Mouse (Mus musculus) cerebellum, adult 9-11 months (tissue): ENCODE results near the gene Cpsf7.
A peak's percentile ranks its signal among the peaks of the same experiment; 100 is the strongest.
"Not testable (repeated sequence)": the region's sequence is repeated elsewhere in the genome, so short reads cannot be mapped to it uniquely, and the experiment has no call there.

Source experiments
- DNase-seq: peaks from one replicate; pipeline ENCODE4 v3.0.0; 2022

Gene Cpsf7

GRCm38 (mm10) chr19:10525106-10525901 is at the start of gene Cpsf7:
Gene Cpsf7, plus strand, starts transcription at chr19:10525266.
- DNase-seq, result peak; percentile 90

DNA sequence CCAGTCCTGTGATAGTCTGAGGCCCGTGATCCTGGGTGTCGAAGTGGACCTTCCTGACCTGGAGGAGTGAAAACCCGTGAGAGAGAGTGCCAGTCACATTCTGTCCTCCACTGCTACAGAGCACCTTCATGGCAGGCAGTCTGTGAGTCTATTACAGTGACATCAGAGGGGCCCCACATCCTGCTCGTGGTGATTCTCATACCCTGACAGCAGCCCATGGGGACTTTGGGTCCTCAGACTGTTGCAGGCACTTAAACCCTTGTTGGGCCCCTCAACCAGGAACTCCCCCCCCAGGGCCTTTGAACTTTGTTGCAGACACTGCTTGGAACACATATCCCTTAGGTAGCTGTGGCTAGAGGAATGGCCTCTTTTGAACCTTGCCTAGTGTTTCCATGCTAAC is 45.5 kb upstream of the Cpsf7 start:
- DNase-seq, result no peak

DNA sequence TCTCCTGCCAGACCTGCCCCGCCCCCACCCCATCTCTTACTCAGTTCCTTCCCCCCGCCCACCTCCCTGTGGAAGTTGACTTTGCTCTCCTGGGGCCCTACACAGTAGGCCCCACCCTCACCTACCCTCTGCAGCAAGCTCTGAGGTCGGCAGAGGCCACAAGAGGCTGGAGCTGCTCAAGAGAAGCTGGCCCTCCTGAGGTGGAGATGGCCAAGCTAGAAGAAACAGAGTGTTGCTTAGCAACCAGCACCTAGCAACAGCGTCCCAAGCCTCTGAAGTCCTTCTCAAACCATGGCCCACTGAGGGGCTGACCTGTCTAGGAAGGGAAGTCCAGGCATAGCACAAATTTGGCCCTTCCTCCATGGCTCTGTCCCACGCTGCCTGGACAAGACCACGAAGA is 42.4 kb upstream of the Cpsf7 start, which contains the start of gene Ppp1r32:
TSS of gene Ppp1r32 (minus strand) at position 226 of the 400 bp plus-strand sequence.
- DNase-seq, result no peak

DNA sequence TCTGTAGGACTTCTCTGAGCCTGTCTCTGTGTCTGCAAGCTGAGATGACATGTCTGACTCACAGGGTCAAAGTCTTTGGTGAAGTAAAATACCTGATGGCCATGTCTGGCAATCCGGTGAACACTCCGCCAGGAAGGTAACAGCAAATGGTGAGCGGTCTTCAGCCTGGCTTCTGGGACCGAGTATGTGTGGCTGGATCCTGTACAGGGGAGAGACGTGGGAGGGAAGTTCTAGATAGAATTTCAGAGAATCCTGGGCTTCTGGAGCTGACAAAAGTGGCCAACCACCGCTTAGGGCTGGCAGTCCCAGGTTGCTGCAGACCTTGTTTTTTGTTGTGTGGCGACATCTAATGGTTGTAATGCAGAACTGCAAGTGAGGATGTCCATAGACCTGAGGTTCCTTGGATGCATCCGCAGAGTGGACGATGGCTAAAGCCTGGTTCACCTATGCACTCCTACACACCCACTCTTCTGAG is 38.8 kb upstream of the Cpsf7 start:
- peak; percentile 62 for DNase-seq

DNA sequence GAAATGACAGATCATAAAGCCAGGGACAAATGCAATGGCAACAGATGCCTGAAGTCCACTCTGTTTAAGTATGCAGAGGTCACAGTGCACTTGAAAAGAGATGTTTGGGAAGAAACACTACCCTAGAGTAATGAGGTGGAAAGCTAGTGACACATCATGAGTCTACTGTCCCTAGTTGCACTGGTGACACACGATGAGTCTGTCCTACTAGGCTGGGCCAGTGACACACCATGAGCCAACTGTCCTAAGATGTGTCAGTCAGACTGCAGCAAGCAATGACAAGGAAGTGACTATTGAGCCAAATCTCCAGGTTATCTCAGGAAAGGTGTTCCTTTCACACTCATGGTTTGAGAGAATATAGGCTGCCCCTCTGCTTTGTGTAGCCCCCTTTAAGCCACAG is 29.4 kb upstream of the Cpsf7 start:
- no peak for DNase-seq

- DNase-seq, result no peak
Observed at GRCm38 (mm10) chr19:10496976-10497375, 28.1 kb upstream of the Cpsf7 start.

DNA sequence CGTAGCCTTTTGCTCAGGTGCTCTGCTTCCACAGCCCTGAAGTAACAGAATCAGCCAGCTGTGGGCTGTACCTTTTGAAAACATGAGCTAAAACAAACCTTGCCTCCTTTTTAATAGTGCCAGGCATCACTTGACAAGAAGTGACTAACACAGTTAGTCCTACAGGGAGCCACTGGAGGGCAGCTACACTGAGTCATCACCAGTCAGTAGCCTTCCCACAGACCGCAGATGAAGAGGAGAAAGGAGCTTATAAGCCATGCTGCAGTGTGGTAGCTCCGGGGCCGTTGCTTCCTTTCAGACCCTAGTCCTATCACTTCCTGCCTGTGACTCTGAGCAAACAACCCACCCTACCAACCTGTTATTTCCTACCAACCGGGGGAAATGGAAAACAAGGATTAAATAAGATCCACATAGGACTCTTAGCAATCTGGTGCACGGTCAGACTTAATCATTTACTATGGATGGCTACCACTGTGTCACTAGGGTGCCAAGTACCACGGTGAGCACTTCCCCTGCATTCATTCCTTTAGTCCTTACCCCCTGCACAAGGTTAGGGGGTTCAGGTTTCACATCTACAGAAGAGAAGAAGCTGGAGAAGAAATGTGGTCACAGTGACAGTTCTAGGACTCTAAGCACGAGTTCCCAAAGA is 27.4 kb upstream of the Cpsf7 start:
- DNase-seq, result no peak

DNA sequence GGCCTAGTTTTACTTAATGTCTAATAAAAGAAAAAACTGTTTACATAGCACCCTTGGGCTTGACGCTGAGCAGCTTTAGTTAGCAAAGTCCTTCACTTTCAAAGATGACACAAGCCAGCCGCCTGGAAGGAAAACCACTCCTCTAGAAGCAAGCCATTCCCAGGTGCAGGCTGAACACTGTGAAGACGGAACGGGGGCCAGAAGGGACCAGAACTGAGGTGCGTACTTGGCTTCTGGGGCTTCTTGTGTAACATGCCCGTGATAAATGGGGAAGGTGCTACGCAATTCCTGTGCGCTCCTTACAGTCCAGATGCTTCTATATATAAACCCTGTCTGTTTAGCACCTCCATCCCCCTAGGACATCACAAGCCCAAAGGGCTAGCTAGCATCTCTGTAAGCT is 24.5 kb upstream of the Cpsf7 start:
- DNase-seq, result no peak

DNA sequence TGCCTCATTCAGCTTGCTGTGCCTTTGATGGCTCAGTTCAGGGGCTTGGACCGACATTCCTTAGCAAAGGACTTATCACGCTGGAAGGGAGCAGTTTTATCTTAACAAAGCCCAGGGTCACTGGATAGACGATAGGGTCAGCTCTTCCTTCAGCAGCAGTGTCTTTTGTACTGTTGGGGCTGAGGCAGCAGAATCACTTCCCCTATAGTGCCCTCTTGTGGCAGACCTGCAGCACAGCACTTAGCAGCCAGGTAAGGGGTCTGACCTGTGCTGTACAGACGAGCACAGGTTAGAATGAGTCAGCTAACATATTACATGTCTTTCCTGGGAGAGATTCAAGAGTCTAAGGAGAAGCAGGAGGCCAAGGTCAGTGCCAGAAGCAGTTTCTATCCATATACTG is 22.5 kb upstream of the Cpsf7 start:
- no peak for DNase-seq

DNA sequence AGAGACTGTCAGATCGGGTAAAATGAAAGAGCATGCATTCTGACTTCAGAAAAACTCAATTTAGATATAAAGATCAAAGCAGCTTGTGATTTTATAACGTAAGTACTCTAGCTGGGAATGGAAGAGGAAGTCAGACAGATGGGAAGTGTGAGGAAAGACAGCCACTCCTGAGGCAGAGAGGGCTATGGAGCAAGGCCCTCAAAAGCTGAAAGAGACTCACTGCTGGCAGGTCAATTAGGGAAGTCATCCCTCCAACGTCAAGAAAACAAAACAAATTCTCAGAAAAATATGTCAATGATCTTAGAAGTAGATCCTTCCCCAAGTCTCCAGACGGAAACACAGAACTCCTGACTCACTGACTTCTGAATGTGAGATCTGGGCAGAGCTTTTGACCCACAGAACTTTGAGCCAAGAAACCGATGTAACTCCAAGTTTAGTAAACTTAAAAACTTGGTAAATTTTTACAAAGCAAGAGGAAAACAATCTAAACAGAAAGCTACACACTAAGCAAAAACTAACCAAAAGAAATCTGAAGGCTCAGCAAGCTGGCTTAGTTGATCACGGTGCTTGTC is 14.2 kb upstream of the Cpsf7 start:
- no peak for DNase-seq

- DNase-seq, result no peak
Observed at GRCm38 (mm10) chr19:10520355-10520754, 4.7 kb upstream of the Cpsf7 start.

DNA sequence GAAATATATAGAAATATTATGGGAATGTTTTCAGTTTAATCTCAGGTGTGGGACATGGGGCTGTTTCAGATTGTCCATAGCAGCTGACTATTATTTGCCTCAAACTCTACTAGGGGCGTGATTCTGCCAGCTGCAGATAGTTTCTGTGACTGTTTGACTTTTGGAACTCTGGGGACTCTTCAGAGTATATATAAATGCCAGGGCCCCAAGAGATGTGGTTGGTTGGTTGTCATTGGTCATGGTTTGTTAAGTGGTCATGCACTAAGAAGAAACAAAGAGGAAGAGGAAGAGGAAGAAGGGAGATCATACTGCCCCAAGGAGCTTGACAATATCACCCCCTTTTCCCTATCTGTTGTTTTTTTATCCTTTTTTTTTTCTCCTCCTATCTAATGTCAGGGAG is 3.1 kb upstream of the Cpsf7 start:
- no peak for DNase-seq

DNA sequence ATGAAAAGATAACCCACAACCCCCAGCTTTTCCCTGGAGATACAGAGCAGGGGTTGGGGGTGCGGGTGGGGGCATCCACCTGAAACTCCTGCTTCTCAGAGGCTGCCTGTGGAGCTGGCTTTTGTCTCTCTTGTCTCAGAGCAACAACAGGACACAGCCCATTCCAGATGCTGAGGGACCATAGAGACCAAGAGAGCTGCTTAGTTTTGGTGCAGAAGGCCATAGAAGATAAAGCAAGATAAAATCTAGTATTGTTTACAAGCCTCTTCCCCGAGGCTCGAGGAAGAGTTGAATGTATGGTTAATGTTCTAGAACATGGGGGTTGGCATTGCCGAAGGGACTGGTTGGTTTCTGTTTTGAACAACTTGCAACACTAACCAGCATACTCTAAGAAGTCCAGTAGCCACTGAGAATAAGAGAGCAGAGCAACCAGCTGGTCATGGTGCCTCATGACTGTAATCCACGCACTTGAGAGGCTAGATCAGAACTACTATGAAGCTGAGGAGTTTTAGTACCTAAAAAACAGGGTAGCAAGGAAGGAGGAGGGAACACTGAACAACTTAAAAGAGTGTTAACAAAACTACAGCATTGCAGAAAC is 1.5 kb upstream of the Cpsf7 start:
- DNase-seq, result no peak

DNA sequence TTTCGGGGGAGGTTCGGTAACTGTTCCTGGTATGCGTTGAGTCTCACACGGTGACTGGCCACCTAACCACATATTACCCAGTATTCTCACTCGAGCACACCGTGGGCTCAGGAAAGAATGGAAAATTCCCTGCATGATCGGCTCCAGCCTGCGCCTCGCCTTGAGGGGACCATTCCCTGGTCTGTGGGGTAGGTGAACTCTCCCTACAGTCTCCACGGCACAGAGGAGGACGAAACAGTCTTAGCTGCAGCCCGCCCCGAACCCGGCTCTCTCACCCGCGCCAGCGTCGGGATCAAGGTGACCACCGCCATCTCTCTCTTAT is 321 bp upstream of the Cpsf7 start:
- no peak for DNase-seq

DNA sequence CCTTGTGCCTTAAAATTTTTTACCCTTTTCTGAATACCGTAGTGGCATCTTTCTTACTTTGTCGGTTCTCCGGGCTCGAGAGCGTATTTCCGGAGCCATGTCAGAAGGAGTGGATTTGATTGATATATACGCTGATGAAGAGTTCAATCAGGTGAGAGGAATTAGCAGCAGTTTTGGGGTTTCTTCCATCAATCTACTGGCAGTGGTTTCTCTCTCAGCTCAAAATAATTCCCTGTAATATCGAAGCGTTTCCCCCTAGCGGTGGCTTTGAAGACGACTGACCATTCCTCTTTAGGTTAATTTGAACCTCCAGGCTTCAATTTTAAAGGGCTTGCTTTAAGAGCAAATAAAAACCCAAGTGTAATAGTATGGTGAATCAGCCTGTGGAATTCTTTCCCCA is 844 bp downstream of the Cpsf7 start, which contains the start of gene Sdhaf2:
TSS of gene Sdhaf2 (minus strand) at position 233 of the 400 bp plus-strand sequence.
- no peak for DNase-seq

DNA sequence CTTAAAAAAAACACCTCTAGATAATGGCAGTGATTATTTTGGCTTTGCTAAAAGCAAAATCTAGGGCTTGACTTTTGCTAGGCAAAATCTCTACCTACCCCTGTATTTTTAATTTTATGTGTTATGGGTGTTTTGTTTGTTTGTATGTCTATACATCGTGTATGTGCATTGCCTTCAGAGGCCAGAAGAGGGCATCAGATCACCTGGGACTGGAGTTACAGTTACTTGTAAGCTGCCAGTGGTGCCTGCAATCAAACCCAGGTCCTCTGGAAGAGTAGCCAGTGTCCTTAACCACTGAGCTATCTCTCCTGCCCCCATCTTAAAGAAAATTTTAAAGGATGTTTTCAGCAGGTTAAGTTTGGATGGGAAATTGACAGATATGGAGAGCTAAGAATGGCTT is 5.0 kb downstream of the Cpsf7 start:
- no peak for DNase-seq

DNA sequence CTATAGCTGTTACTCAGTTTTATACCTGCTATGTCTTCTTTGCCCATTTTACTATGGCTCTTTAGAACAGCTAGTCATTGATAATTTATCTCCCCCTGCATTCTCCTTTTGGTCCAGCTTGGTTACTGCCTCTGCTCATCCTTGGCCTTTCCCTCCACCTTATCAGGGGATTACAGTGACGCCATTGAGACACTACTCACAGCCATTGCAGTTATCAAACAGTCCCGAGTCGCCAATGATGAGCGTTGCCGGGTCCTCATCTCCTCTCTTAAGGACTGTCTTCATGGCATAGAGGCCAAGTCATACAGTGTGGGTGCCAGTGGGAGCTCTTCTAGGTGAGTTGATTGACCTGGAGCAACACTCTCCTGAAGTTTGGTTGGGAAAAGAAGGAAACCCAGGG is 14.4 kb downstream of the Cpsf7 start:
- DNase-seq, result no peak

GRCm38 (mm10) chr19:10555624-10556510 is 30.8 kb downstream of the Cpsf7 start, which contains the start of gene Tmem216:
Gene Tmem216, minus strand, starts transcription at chr19:10556238.
- DNase-seq, result peak; percentile 85

DNA sequence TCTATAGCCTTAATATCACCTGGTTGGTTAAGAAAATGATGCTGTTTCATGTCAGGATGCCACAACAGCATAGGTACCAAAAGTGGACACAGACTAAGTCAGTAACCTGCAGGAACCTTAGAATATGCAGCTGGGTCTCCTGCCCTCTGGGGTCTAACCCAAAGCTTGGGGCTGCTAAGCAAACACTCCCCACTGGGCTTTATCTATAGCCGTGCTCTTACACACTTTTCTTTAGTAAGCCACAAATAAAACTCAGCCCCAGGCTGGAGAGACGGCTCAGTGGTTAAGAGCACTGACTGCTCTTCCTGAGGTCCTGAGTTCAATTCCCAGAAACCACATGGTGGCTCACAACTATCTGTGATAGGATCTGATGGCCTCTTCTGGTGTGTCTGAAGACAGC is 31.9 kb downstream of the Cpsf7 start:
- DNase-seq, result no peak

GRCm38 (mm10) chr19:10557430-10557829 is 32.4 kb downstream of the Cpsf7 start:
- DNase-seq, result no peak

GRCm38 (mm10) chr19:10557837-10558375 is 32.8 kb downstream of the Cpsf7 start:
- DNase-seq, result not testable (repeated sequence)

DNA sequence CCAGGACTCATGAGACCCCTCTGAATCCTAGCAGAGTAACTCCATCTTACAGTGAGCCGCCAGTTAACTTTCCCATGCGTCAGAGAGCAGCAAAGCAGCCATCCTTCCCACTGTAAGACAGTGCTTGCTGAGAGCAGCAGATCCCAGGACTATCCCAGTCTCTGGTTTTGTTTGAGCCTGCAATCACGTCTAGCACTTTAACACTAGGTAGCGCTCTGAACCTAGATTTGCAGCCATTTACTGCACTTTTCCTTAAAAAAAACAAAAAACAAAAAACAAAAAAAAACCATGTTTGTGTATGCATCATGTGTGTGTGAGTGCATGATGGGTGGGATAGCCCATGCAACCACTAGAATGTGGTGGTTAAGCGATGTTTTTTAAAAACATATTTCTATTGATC is 35.0 kb downstream of the Cpsf7 start:
- no peak for DNase-seq
